Mouse (Mus musculus): Measurements from ENCODE around the gene Hormad1.

DNA sequence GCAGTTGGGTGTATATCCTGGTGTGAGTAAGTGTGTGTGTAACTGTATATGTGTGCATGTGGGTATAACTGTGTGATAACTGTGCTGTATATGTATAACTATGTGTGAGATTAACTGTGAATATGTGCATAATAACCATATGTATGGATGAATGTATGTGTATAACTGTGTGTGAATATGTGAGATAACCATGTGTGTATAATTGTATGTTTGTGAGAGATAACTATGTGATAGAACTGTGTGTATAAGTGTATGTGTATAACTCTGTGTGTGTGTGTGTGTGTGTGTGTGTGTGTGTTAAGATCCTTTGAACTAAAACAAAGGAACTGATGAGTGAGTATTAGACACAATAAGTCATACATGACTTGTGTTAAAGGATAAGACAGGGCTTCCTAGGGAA is 33.4 kb upstream of the Hormad1 start:
- TF ChIP-seq CTCF (IDR thresholded peaks at IDR 0.05; ENCODE audit: borderline replicate concordance, insufficient read depth, low read depth, low read length): no peak
- TF ChIP-seq POLR2A (IDR thresholded peaks at IDR 0.05; ENCODE audit: borderline replicate concordance, insufficient read depth, low read length): no peak

Measured in cerebellum, adult 2 months (tissue).